13 mouse cellular contexts compared by ENCODE assay signal in the genomic region with DNA sequence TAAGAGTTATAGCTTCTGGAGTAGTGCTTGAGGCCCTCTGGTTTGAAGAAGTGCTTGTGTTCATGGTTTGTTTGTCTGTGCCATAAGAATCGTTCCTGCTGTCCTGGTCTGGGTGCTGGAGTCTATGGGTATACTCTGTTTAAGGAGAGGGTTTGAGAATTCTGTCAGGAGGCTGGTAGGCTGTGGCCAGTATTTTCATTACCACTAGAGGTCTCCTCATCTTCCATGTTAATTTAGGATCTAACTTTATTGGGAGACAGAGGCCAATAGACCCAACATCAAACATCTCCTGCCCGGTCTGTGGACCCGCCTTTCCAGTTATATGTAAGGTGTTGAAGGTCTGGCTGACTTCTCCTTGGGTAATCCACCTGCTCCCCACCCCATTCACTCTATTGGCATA. TPM values are rescaled to one million over a fixed set of nuclear protein-coding genes. Genes with fewer than 3 reads are reported as not detected.
DNase-seq lines count a peak whose midpoint lies in the region; ATAC-seq and TF ChIP-seq lines count a peak whose summit lies in the region.
"Had no signal": no experiment of that assay in that cellular context is flagged by ENCODE, and none has a peak within 500 bp of the region (broad histone marks: within the 10 kb centered on the region; RNA-seq: fewer than 3 reads in every experiment).

No protein-coding gene starts in this region.

- peaks cover 3% of the 10 kb centered on the region; the same call in 1 of the 2 replicates for H3K4me1 ChIP-seq in kidney, adult 2 months (ENCODE audit: control insufficient read depth, insufficient read depth, low read length)
- H3K4me1 ChIP-seq in kidney, embryonic 15.5 days, result 0 out of 2 replicates have a peak, but pooled peaks cover 5% of the 10 kb centered on the region
- no peaks in the 10 kb centered on the region for H3K4me1 ChIP-seq in midbrain, embryonic 14.5 days (ENCODE audit: control insufficient read depth, insufficient read depth, low read length)
- no peaks in the 10 kb centered on the region for H3K4me1 ChIP-seq in midbrain, embryonic 10.5 days

- no peaks in the 10 kb centered on the region for H3K27me3 ChIP-seq in kidney, adult 2 months (replicated peaks; ENCODE audit: control insufficient read depth, insufficient read depth, low read length)
- H3K27me3 ChIP-seq in kidney, embryonic 15.5 days, result 0 out of 2 replicates have a peak, but pooled peaks cover 6% of the 10 kb centered on the region
- H3K27me3 ChIP-seq in midbrain, embryonic 14.5 days (ENCODE audit: control insufficient read depth, insufficient read depth, low read length), result no peaks in the 10 kb centered on the region
- no peaks in the 10 kb centered on the region for H3K27me3 ChIP-seq in midbrain, embryonic 10.5 days (ENCODE audit: low read depth, poor library complexity, severe bottlenecking)

- no peak for ATAC-seq in kidney, embryonic 15.5 days (replicated peaks; ENCODE audit: low FRiP score)
- ATAC-seq in midbrain, embryonic 14.5 days (ENCODE audit: low FRiP score, low TSS enrichment), result no peak
- ATAC-seq: inflammation-experienced regulatory T-cells, adult 6 months had no signal

- 0 out of 2 replicates have a peak, but pooled peaks have one; percentile 19 for TF ChIP-seq CTCF in kidney, adult 2 months (conservative IDR thresholded peaks at IDR 0.05; ENCODE audit: insufficient read depth, insufficient read length, low read depth, low read length)

- no peak overlapping the region for H3K4me3 ChIP-seq in kidney, adult 2 months (ENCODE audit: insufficient read depth, low read depth, low read length)
- no peak overlapping the region for H3K4me3 ChIP-seq in kidney, embryonic 15.5 days (replicated peaks)
- H3K4me3 ChIP-seq in midbrain, embryonic 14.5 days (replicated peaks; ENCODE audit: low read depth, low read length), result no peak overlapping the region
- H3K4me3 ChIP-seq in midbrain, embryonic 10.5 days, result no peak overlapping the region

- H3K4me2 ChIP-seq in kidney, embryonic 15.5 days, result no peak overlapping the region
- no peak overlapping the region for H3K4me2 ChIP-seq in midbrain, embryonic 14.5 days (ENCODE audit: low read length)

- TF ChIP-seq POLR2A in kidney, adult 2 months (IDR thresholded peaks at IDR 0.05; ENCODE audit: low read depth, low read length), result no peak

- H3K36me3 ChIP-seq in kidney, adult 2 months (ENCODE audit: control insufficient read depth, insufficient read depth, low read length), result no peaks in the 10 kb centered on the region
- H3K36me3 ChIP-seq in kidney, embryonic 15.5 days, result no peaks in the 10 kb centered on the region
- no peaks in the 10 kb centered on the region for H3K36me3 ChIP-seq in midbrain, embryonic 14.5 days (ENCODE audit: control insufficient read depth, insufficient read depth, low read length)
- no peaks in the 10 kb centered on the region for H3K36me3 ChIP-seq in midbrain, embryonic 10.5 days

- H3K9me3 ChIP-seq in kidney, embryonic 15.5 days (replicated peaks), result no peaks in the 10 kb centered on the region
- no peaks in the 10 kb centered on the region for H3K9me3 ChIP-seq in midbrain, embryonic 14.5 days (ENCODE audit: control insufficient read depth, low read length)
- no peaks in the 10 kb centered on the region for H3K9me3 ChIP-seq in midbrain, embryonic 10.5 days (replicated peaks)

- no peak overlapping the region for H3K9ac ChIP-seq in kidney, embryonic 15.5 days
- no peak overlapping the region for H3K9ac ChIP-seq in midbrain, embryonic 14.5 days (replicated peaks; ENCODE audit: low read length)

- DNase-seq in cerebellum, adult 9-11 months, result peak; percentile 49
- no peak for DNase-seq in cerebellum, adult 11-12 months
- peak; percentile 48 for DNase-seq in kidney, adult 2 months
- peak; percentile 20 for DNase-seq in midbrain, embryonic 14.5 days
- DNase-seq in midbrain, embryonic 10.5 days (ENCODE audit: low spot score), result no peak
- no peak for DNase-seq in spleen, postnatal 36 days (ENCODE audit: low spot score in 2 of 2)
- no peak for DNase-seq in left cerebral cortex, adult 18-20 months (ENCODE audit: low spot score in 2 of 2)
- DNase-seq: adrenal gland, adult 8-10 months; B cell, adult 2 months; heart, postnatal 14 days had no signal

- H3K27ac ChIP-seq in kidney, adult 2 months (ENCODE audit: insufficient read depth, low read depth, low read length), result no peak overlapping the region
- no peak overlapping the region for H3K27ac ChIP-seq in kidney, embryonic 15.5 days
- H3K27ac ChIP-seq in midbrain, embryonic 14.5 days (replicated peaks; ENCODE audit: low read depth, low read length), result no peak overlapping the region
- no peak overlapping the region for H3K27ac ChIP-seq in midbrain, embryonic 10.5 days (replicated peaks)

- WGBS in kidney, adult 2 months, result 42% methylated on average over 3 of the region's 3 CpGs
- 43% methylated on average over 3 of the region's 3 CpGs for WGBS in kidney, embryonic 15.5 days
- whole genome bisulfite sequencing in midbrain, embryonic 14.5 days, result 54% methylated on average over 3 of the region's 3 CpGs
- WGBS in midbrain, embryonic 10.5 days, result 55% methylated on average over 3 of the region's 3 CpGs

RNA-seq across cellular contexts. Expression of a gene that starts 7.4 kb away (rescaled TPM):
- 65.5 and 80.0 TPM in 2 replicates for polyA plus RNA-seq in kidney, adult 2 months (2012; rRNA removed)
- 15.2 and 15.6 TPM in 2 replicates for polyA plus RNA-seq in kidney, embryonic 15.5 days (2015; fragmentation: Nextera tagmentation; extraction: Ambion mirVana)
- polyA plus RNA-seq in midbrain, embryonic 14.5 days (2014; fragmentation: Nextera tagmentation; extraction: Ambion mirVana), result 8.8 and 14.3 TPM in 2 replicates
- polyA plus RNA-seq in midbrain, embryonic 10.5 days (2016; fragmentation: Nextera tagmentation; extraction: Ambion mirVana), result 13.9 and 16.6 TPM in 2 replicates
- total RNA-seq in left cerebral cortex, adult 18-20 months (2021), result 10 to 100 TPM; 34.8 to 35.7 TPM

RNA-seq across cellular contexts. Expression of a gene that starts 22.4 kb away (rescaled TPM):
- polyA plus RNA-seq in kidney, adult 2 months (2012; rRNA removed), result not detected in 2 replicates
- 0.14 and 0.17 TPM in 2 replicates for polyA plus RNA-seq in kidney, embryonic 15.5 days (2015; fragmentation: Nextera tagmentation; extraction: Ambion mirVana)
- 8.5 and 8.8 TPM in 2 replicates for polyA plus RNA-seq in midbrain, embryonic 14.5 days (2014; fragmentation: Nextera tagmentation; extraction: Ambion mirVana)
- 2.0 and 2.2 TPM in 2 replicates for polyA plus RNA-seq in midbrain, embryonic 10.5 days (2016; fragmentation: Nextera tagmentation; extraction: Ambion mirVana)
- 10 to 100 TPM; 11.4 to 12.2 TPM for total RNA-seq in left cerebral cortex, adult 18-20 months (2021)
- total RNA-seq: megakaryocyte, adult 5-6 weeks had no signal
- polyA plus RNA-seq: inflammation-experienced regulatory T-cells, adult 6 months had no signal

Comparison
In these comparisons a context has a peak if more than half of its experiments do, and no peak if none do; other contexts are left out.
1. DNase-seq: peak in cerebellum, adult 9-11 months (single experiment), kidney, adult 2 months (single experiment) and midbrain, embryonic 14.5 days (single experiment); none in cerebellum, adult 11-12 months (single experiment), midbrain, embryonic 10.5 days (single experiment), spleen, postnatal 36 days (0 of 2) and left cerebral cortex, adult 18-20 months (0 of 2).